Comparison of ENCODE assay signal across 17 mouse cellular contexts in genomic region chr16:94979499-94979898, GRCm38 (mm10). TPM values are rescaled to one million over a fixed set of nuclear protein-coding genes. Genes with fewer than 3 reads are reported as not detected.
A peak's percentile ranks its signal among the peaks of the same experiment; 100 is the strongest.
DNase-seq lines count a peak whose midpoint lies in the region; ATAC-seq and TF ChIP-seq lines count a peak whose summit lies in the region.
"Had no signal": no experiment of that assay in that cellular context is flagged by ENCODE, and none has a peak within 500 bp of the region (broad histone marks: within the 10 kb centered on the region; RNA-seq: fewer than 3 reads in every experiment).

No protein-coding gene starts in this region.

- peak; percentile 51 for DNase-seq in hindbrain, postnatal 0 days (ENCODE audit: low spot score)
- peak; percentile 85 to 86 for DNase-seq in cerebellum, postnatal 10 days
- DNase-seq in retina, embryonic 14.5 days (ENCODE audit: low spot score): peak; percentile 75
- DNase-seq in lung, postnatal 10 days: no peak
- no peak for DNase-seq in gastrocnemius, postnatal 36 days
- DNase-seq: forebrain, postnatal 0 days; gastrocnemius, adult 2 months; heart, postnatal 14 days; liver; lung, embryonic 14.5 days; midbrain, embryonic 14.5 days; thymus, postnatal 14 days had no signal

- no peak overlapping the region for H3K4me2 ChIP-seq in hindbrain, postnatal 0 days (ENCODE audit: low read depth, low read length)
- no peak overlapping the region for H3K4me2 ChIP-seq in hindbrain, embryonic 16.5 days (ENCODE audit: low read length)
- no peak overlapping the region for H3K4me2 ChIP-seq in kidney, embryonic 14.5 days (replicated peaks; ENCODE audit: low read depth, low read length)
- H3K4me2 ChIP-seq: lung, embryonic 14.5 days had no signal

- WGBS in hindbrain, postnatal 0 days: 53% methylated on average over 9 of the region's 9 CpGs
- 61% methylated on average over 9 of the region's 9 CpGs for WGBS in hindbrain, embryonic 16.5 days
- WGBS in kidney, embryonic 14.5 days: 50% methylated on average over 9 of the region's 9 CpGs

- H3K4me3 ChIP-seq in hindbrain, postnatal 0 days (ENCODE audit: low read length): no peak overlapping the region
- H3K4me3 ChIP-seq in hindbrain, embryonic 16.5 days (ENCODE audit: low read length): no peak overlapping the region
- no peak overlapping the region for H3K4me3 ChIP-seq in kidney, embryonic 14.5 days (ENCODE audit: low read length)
- H3K4me3 ChIP-seq: gastrocnemius, adult 2 months had no signal

- peak; percentile 53 for ATAC-seq in hindbrain, postnatal 0 days
- no peak for ATAC-seq in hindbrain, embryonic 16.5 days
- peak; percentile 57 for ATAC-seq in kidney, embryonic 14.5 days (ENCODE audit: low FRiP score, low TSS enrichment)
- no peak for ATAC-seq in megakaryocyte-erythroid progenitor cell, adult 5-6 weeks (replicated peaks; ENCODE audit: low FRiP score, low TSS enrichment, poor library complexity, severe bottlenecking)
- ATAC-seq: forebrain, postnatal 0 days had no signal

- H3K36me3 ChIP-seq in hindbrain, postnatal 0 days (ENCODE audit: insufficient read depth, low read length): no peaks in the 10 kb centered on the region
- H3K36me3 ChIP-seq in hindbrain, embryonic 16.5 days (ENCODE audit: control insufficient read depth, insufficient read depth, low read length): no peaks in the 10 kb centered on the region
- no peaks in the 10 kb centered on the region for H3K36me3 ChIP-seq in kidney, embryonic 14.5 days (ENCODE audit: control insufficient read depth, insufficient read depth, low read length)

- TF ChIP-seq CTCF in hindbrain, postnatal 0 days (IDR thresholded peaks at IDR 0.05; ENCODE audit: low read depth): no peak

- no peaks in the 10 kb centered on the region for H3K9me3 ChIP-seq in hindbrain, postnatal 0 days (ENCODE audit: low read length)
- no peaks in the 10 kb centered on the region for H3K9me3 ChIP-seq in hindbrain, embryonic 16.5 days (ENCODE audit: control insufficient read depth, low read length)
- H3K9me3 ChIP-seq in kidney, embryonic 14.5 days (ENCODE audit: control insufficient read depth, low read length): no peaks in the 10 kb centered on the region

- intact Hi-C loops in gastrocnemius, postnatal 36 days (cut with DNase I): no loop called here

- H3K9ac ChIP-seq in hindbrain, postnatal 0 days (replicated peaks; ENCODE audit: low read length): no peak overlapping the region
- no peak overlapping the region for H3K9ac ChIP-seq in hindbrain, embryonic 16.5 days (ENCODE audit: low read depth, low read length)
- no peak overlapping the region for H3K9ac ChIP-seq in kidney, embryonic 14.5 days (ENCODE audit: low read depth, low read length)
- H3K9ac ChIP-seq: forebrain, postnatal 0 days; lung, embryonic 14.5 days had no signal

- H3K27me3 ChIP-seq in hindbrain, postnatal 0 days (ENCODE audit: insufficient read depth, low read length): no peaks in the 10 kb centered on the region
- H3K27me3 ChIP-seq in hindbrain, embryonic 16.5 days (replicated peaks; ENCODE audit: control insufficient read depth, insufficient read depth, low read length): no peaks in the 10 kb centered on the region
- H3K27me3 ChIP-seq in kidney, embryonic 14.5 days (ENCODE audit: control insufficient read depth, insufficient read depth, low read length): no peaks in the 10 kb centered on the region

- H3K4me1 ChIP-seq in hindbrain, postnatal 0 days (ENCODE audit: insufficient read depth, low read length): no peaks in the 10 kb centered on the region
- H3K4me1 ChIP-seq in hindbrain, embryonic 16.5 days (ENCODE audit: control insufficient read depth, insufficient read depth, low read depth, low read length): peaks cover 5% of the 10 kb centered on the region
- H3K4me1 ChIP-seq in kidney, embryonic 14.5 days (ENCODE audit: control insufficient read depth, insufficient read depth, low read length): no peaks in the 10 kb centered on the region

- H3K27ac ChIP-seq in hindbrain, postnatal 0 days: no peak overlapping the region
- no peak overlapping the region for H3K27ac ChIP-seq in hindbrain, embryonic 16.5 days (ENCODE audit: low read depth, low read length)
- no peak overlapping the region for H3K27ac ChIP-seq in kidney, embryonic 14.5 days (ENCODE audit: low read depth, low read length)
- H3K27ac ChIP-seq: gastrocnemius, adult 2 months had no signal

RNA-seq across cellular contexts. Expression of gene Kcnj6, which starts 18.0 kb away (rescaled TPM):
- total RNA-seq in hindbrain, postnatal 0 days (2014; rRNA removed): 13.9 and 18.3 TPM in 2 replicates
- 4.3 and 5.9 TPM in 2 replicates for polyA plus RNA-seq in hindbrain, postnatal 0 days (2015; fragmentation: Nextera tagmentation; extraction: Ambion mirVana)
- polyA plus RNA-seq in hindbrain, embryonic 16.5 days (2015; fragmentation: Nextera tagmentation; extraction: Ambion mirVana): 3.8 and 6.2 TPM in 2 replicates
- polyA plus RNA-seq in kidney, embryonic 14.5 days (2014; fragmentation: Nextera tagmentation; extraction: Ambion mirVana): not detected in 2 replicates
- total RNA-seq in gastrocnemius, postnatal 36 days (2021): not detected
- not detected in 2 replicates for total RNA-seq in megakaryocyte-erythroid progenitor cell, adult 5-6 weeks (2014; fragmentation: Nextera tagmentation)
- total RNA-seq in megakaryocyte-erythroid progenitor cell, adult 5-6 weeks (2017): not detected in 2 replicates
- total RNA-seq: ES-E14; gastrocnemius, adult 2 months; heart, postnatal 14 days had no signal
- polyA plus RNA-seq: lung, embryonic 14.5 days; small intestine, adult 2 months had no signal

Comparison
In these comparisons a context has a peak if more than half of its experiments do, and no peak if none do; other contexts are left out.
1. ATAC-seq: peak in hindbrain, postnatal 0 days (single experiment) and kidney, embryonic 14.5 days (single experiment); none in hindbrain, embryonic 16.5 days (single experiment) and megakaryocyte-erythroid progenitor cell, adult 5-6 weeks (single experiment).
2. DNase-seq: peak in hindbrain, postnatal 0 days (single experiment), cerebellum, postnatal 10 days (2 of 2) and retina, embryonic 14.5 days (single experiment); none in lung, postnatal 10 days (single experiment) and gastrocnemius, postnatal 36 days (0 of 2).
3. RNA of gene Kcnj6, which starts 18.0 kb away (total RNA-seq): 13.9 to 18.3 TPM in hindbrain, postnatal 0 days; not detected in gastrocnemius, postnatal 36 days and not detected in megakaryocyte-erythroid progenitor cell, adult 5-6 weeks; every median in the first group is over 10 times any median in the second.